Mouse (Mus musculus) megakaryocyte-erythroid progenitor cell, adult 5-6 weeks (primary cell): ENCODE results near the gene A930017K11Rik. TPM values are rescaled to one million over a fixed set of nuclear protein-coding genes. Genes with fewer than 3 reads are reported as not detected.

Experiments used
- total RNA-seq, 2 experiments: library from RNA; stranded (forward) in 1 of 2; stranded (reverse) in 1 of 2; fragments of 200-1000, 215-1000 nt in 1 of 2; fragments of >200 nt in 1 of 2; fragmentation: Nextera tagmentation in 1 of 2; gene quantifications; 2 replicates each; pipeline ENCODE4 v1.2.3; 2014 to 2017

The A930017K11Rik gene
- total RNA-seq, 2 experiments from 2014 or later, result 0.05 TPM; not detected in 1

Other genes with a start within 250 kb of the A930017K11Rik start
Only the 30 nearest of the 33 such genes appear.
- 14.9 and 17.8 TPM in 2 replicates for gene Rpusd1, start 224.9 kb downstream of the A930017K11Rik start, total RNA-seq (2014; fragmentation: Nextera tagmentation)
- 1.8 and 2.1 TPM in 2 replicates for gene Rpusd1, start 224.9 kb downstream of the A930017K11Rik start, total RNA-seq (2017)
- gene Mslnl, start 216.5 kb downstream of the A930017K11Rik start, total RNA-seq (2014; fragmentation: Nextera tagmentation), result not detected in 2 replicates
- gene Mslnl, start 216.5 kb downstream of the A930017K11Rik start, total RNA-seq (2017), result not detected in 2 replicates
- gene Msln, start 198.2 kb downstream of the A930017K11Rik start, total RNA-seq (2014; fragmentation: Nextera tagmentation), result not detected in 2 replicates
- not detected in 2 replicates for gene Msln, start 198.2 kb downstream of the A930017K11Rik start, total RNA-seq (2017)
- gene Narfl, start 178.8 kb downstream of the A930017K11Rik start, total RNA-seq (2014; fragmentation: Nextera tagmentation), result 20.4 and 29.9 TPM in 2 replicates
- 10.3 and 23.8 TPM in 2 replicates for gene Narfl, start 178.8 kb downstream of the A930017K11Rik start, total RNA-seq (2017)
- 10.7 and 18.1 TPM in 2 replicates for gene Haghl, start 166.9 kb downstream of the A930017K11Rik start, total RNA-seq (2014; fragmentation: Nextera tagmentation)
- 11.8 and 15.7 TPM in 2 replicates for gene Haghl, start 166.9 kb downstream of the A930017K11Rik start, total RNA-seq (2017)
- 1.2 TPM in 1 of 2 replicates, not detected in the other for gene Ccdc78, start 166.0 kb downstream of the A930017K11Rik start, total RNA-seq (2014; fragmentation: Nextera tagmentation)
- 0.15 TPM in 1 of 2 replicates, not detected in the other for gene Ccdc78, start 166.0 kb downstream of the A930017K11Rik start, total RNA-seq (2017)
- 62.4 and 172 TPM in 2 replicates for gene Fam173a, start 159.7 kb downstream of the A930017K11Rik start, total RNA-seq (2014; fragmentation: Nextera tagmentation)
- 11.1 and 21.4 TPM in 2 replicates for gene Fam173a, start 159.7 kb downstream of the A930017K11Rik start, total RNA-seq (2017)
- 19.1 TPM in 1 of 2 replicates, not detected in the other for gene AC134908.4, start 156.9 kb downstream of the A930017K11Rik start, total RNA-seq (2014; fragmentation: Nextera tagmentation)
- not detected in 2 replicates for gene AC134908.4, start 156.9 kb downstream of the A930017K11Rik start, total RNA-seq (2017)
- gene Metrn, start 155.4 kb downstream of the A930017K11Rik start, total RNA-seq (2014; fragmentation: Nextera tagmentation), result 20.6 and 22.9 TPM in 2 replicates
- 11.3 and 15.5 TPM in 2 replicates for gene Metrn, start 155.4 kb downstream of the A930017K11Rik start, total RNA-seq (2017)
- 0.26 TPM in 1 of 2 replicates, not detected in the other for gene Fbxl16, start 143.5 kb downstream of the A930017K11Rik start, total RNA-seq (2014; fragmentation: Nextera tagmentation)
- not detected in 2 replicates for gene Fbxl16, start 143.5 kb downstream of the A930017K11Rik start, total RNA-seq (2017)
- 16.6 and 33.3 TPM in 2 replicates for gene Wdr24, start 128.9 kb downstream of the A930017K11Rik start, total RNA-seq (2014; fragmentation: Nextera tagmentation)
- 15.5 and 17.2 TPM in 2 replicates for gene Wdr24, start 128.9 kb downstream of the A930017K11Rik start, total RNA-seq (2017)
- 20.1 and 31.7 TPM in 2 replicates for gene Jmjd8, start 123.7 kb downstream of the A930017K11Rik start, total RNA-seq (2014; fragmentation: Nextera tagmentation)
- 19.5 and 21.5 TPM in 2 replicates for gene Jmjd8, start 123.7 kb downstream of the A930017K11Rik start, total RNA-seq (2017)
- gene Stub1, start 119.2 kb downstream of the A930017K11Rik start, total RNA-seq (2014; fragmentation: Nextera tagmentation), result 89.4 and 112 TPM in 2 replicates
- 77.6 and 77.7 TPM in 2 replicates for gene Stub1, start 119.2 kb downstream of the A930017K11Rik start, total RNA-seq (2017)
- gene Rhbdl1, start 115.3 kb downstream of the A930017K11Rik start, total RNA-seq (2014; fragmentation: Nextera tagmentation), result 0.50 and 2.0 TPM in 2 replicates
- 0.30 and 0.47 TPM in 2 replicates for gene Rhbdl1, start 115.3 kb downstream of the A930017K11Rik start, total RNA-seq (2017)
- 1.7 and 6.4 TPM in 2 replicates for gene Gm20683, start 110.8 kb downstream of the A930017K11Rik start, total RNA-seq (2014; fragmentation: Nextera tagmentation)
- gene Gm20683, start 110.8 kb downstream of the A930017K11Rik start, total RNA-seq (2017), result not detected in 2 replicates
- 51.2 and 54.8 TPM in 2 replicates for gene Rhot2, start 107.7 kb downstream of the A930017K11Rik start, total RNA-seq (2014; fragmentation: Nextera tagmentation)
- 21.3 and 27.4 TPM in 2 replicates for gene Rhot2, start 107.7 kb downstream of the A930017K11Rik start, total RNA-seq (2017)
- gene Wdr90, start 91.1 kb downstream of the A930017K11Rik start, total RNA-seq (2014; fragmentation: Nextera tagmentation), result 43.3 and 47.4 TPM in 2 replicates
- gene Wdr90, start 91.1 kb downstream of the A930017K11Rik start, total RNA-seq (2017), result 4.6 and 10.0 TPM in 2 replicates
- 87.4 and 109 TPM in 2 replicates for gene Mcrip2, start 83.8 kb downstream of the A930017K11Rik start, total RNA-seq (2014; fragmentation: Nextera tagmentation)
- 35.6 and 40.8 TPM in 2 replicates for gene Mcrip2, start 83.8 kb downstream of the A930017K11Rik start, total RNA-seq (2017)
- gene Mettl26, start 77.5 kb downstream of the A930017K11Rik start, total RNA-seq (2014; fragmentation: Nextera tagmentation), result 26.3 and 37.6 TPM in 2 replicates
- gene Mettl26, start 77.5 kb downstream of the A930017K11Rik start, total RNA-seq (2017), result 9.3 and 19.8 TPM in 2 replicates
- 0.87 TPM in 1 of 2 replicates, not detected in the other for gene Wfikkn1, start 71.7 kb downstream of the A930017K11Rik start, total RNA-seq (2014; fragmentation: Nextera tagmentation)
- 0.19 and 1.4 TPM in 2 replicates for gene Wfikkn1, start 71.7 kb downstream of the A930017K11Rik start, total RNA-seq (2017)
- gene Rab40c, start 32.8 kb downstream of the A930017K11Rik start, total RNA-seq (2014; fragmentation: Nextera tagmentation), result 2.4 and 8.9 TPM in 2 replicates
- 7.9 and 30.2 TPM in 2 replicates for gene Rab40c, start 32.8 kb downstream of the A930017K11Rik start, total RNA-seq (2017)
- 211 and 231 TPM in 2 replicates for gene Pigq, start 7.6 kb downstream of the A930017K11Rik start, total RNA-seq (2014; fragmentation: Nextera tagmentation)
- 102 and 156 TPM in 2 replicates for gene Pigq, start 7.6 kb downstream of the A930017K11Rik start, total RNA-seq (2017)
- gene Nhlrc4, start 7.6 kb downstream of the A930017K11Rik start, total RNA-seq (2014; fragmentation: Nextera tagmentation), result not detected in 2 replicates
- gene Nhlrc4, start 7.6 kb downstream of the A930017K11Rik start, total RNA-seq (2017), result not detected in 2 replicates
- 14.8 and 18.4 TPM in 2 replicates for gene Capn15, start 33.2 kb upstream of the A930017K11Rik start, total RNA-seq (2014; fragmentation: Nextera tagmentation)
- gene Capn15, start 33.2 kb upstream of the A930017K11Rik start, total RNA-seq (2017), result 1.7 and 3.5 TPM in 2 replicates
- 0.48 and 3.2 TPM in 2 replicates for gene Rab11fip3, start 117.0 kb upstream of the A930017K11Rik start, total RNA-seq (2014; fragmentation: Nextera tagmentation)
- 0.33 and 0.65 TPM in 2 replicates for gene Rab11fip3, start 117.0 kb upstream of the A930017K11Rik start, total RNA-seq (2017)
- 6.8 and 7.7 TPM in 2 replicates for gene Decr2, start 137.8 kb upstream of the A930017K11Rik start, total RNA-seq (2014; fragmentation: Nextera tagmentation)
- 5.6 and 7.8 TPM in 2 replicates for gene Decr2, start 137.8 kb upstream of the A930017K11Rik start, total RNA-seq (2017)
- 103 and 104 TPM in 2 replicates for gene Nme4, start 143.0 kb upstream of the A930017K11Rik start, total RNA-seq (2014; fragmentation: Nextera tagmentation)
- gene Nme4, start 143.0 kb upstream of the A930017K11Rik start, total RNA-seq (2017), result 70.5 and 80.3 TPM in 2 replicates
- gene Tmem8, start 160.7 kb upstream of the A930017K11Rik start, total RNA-seq (2014; fragmentation: Nextera tagmentation), result 38.1 and 41.1 TPM in 2 replicates
- gene Tmem8, start 160.7 kb upstream of the A930017K11Rik start, total RNA-seq (2017), result 6.0 and 18.4 TPM in 2 replicates
- 116 and 152 TPM in 2 replicates for gene Mrpl28, start 170.9 kb upstream of the A930017K11Rik start, total RNA-seq (2014; fragmentation: Nextera tagmentation)
- gene Mrpl28, start 170.9 kb upstream of the A930017K11Rik start, total RNA-seq (2017), result 30.1 and 63.1 TPM in 2 replicates
- 29.2 and 32.1 TPM in 2 replicates for gene Axin1, start 186.1 kb upstream of the A930017K11Rik start, total RNA-seq (2014; fragmentation: Nextera tagmentation)
- 39.9 and 208 TPM in 2 replicates for gene Axin1, start 186.1 kb upstream of the A930017K11Rik start, total RNA-seq (2017)